ENCODE assay signal across 25 mouse cellular contexts in genomic region chr6:94707254-94707653, GRCm38 (mm10). TPM values are rescaled to one million over a fixed set of nuclear protein-coding genes. Genes with fewer than 3 reads are reported as not detected.
DNase-seq lines count a peak whose midpoint lies in the region; ATAC-seq lines count a peak whose summit lies in the region.
"Had no signal": no experiment of that assay in that cellular context is flagged by ENCODE, and none has a peak within 500 bp of the region (broad histone marks: within the 10 kb centered on the region; RNA-seq: fewer than 3 reads in every experiment).

No protein-coding gene starts in this region.

- H3K4me2 ChIP-seq in limb, embryonic 13.5 days (replicated peaks) = no peak overlapping the region
- H3K4me2 ChIP-seq in embryonic facial prominence, embryonic 14.5 days (ENCODE audit: low read depth, low read length) = no peak overlapping the region; the same call in 1 of the 2 replicates
- no peak overlapping the region for H3K4me2 ChIP-seq in neural tube, embryonic 15.5 days
- H3K4me2 ChIP-seq: embryonic facial prominence, embryonic 12.5 days; forebrain, embryonic 12.5 days had no signal

- peaks cover 17% of the 10 kb centered on the region for H3K4me1 ChIP-seq in limb, embryonic 13.5 days
- peaks cover 16% of the 10 kb centered on the region for H3K4me1 ChIP-seq in limb, embryonic 10.5 days
- H3K4me1 ChIP-seq in embryonic facial prominence, embryonic 14.5 days (ENCODE audit: control insufficient read depth, insufficient read depth, low read length) = peaks cover 4% of the 10 kb centered on the region; the same call in 1 of the 2 replicates
- H3K4me1 ChIP-seq in neural tube, embryonic 15.5 days = 0 out of 2 replicates have a peak, but pooled peaks cover 3% of the 10 kb centered on the region
- H3K4me1 ChIP-seq: forebrain, embryonic 12.5 days had no signal

- ATAC-seq in limb, embryonic 13.5 days (ENCODE audit: low FRiP score, low read depth) = peak; percentile 46; the same call in 1 of the 2 replicates
- ATAC-seq in embryonic facial prominence, embryonic 14.5 days (ENCODE audit: low read depth) = no peak
- no peak for ATAC-seq in neural tube, embryonic 15.5 days (ENCODE audit: low FRiP score)
- ATAC-seq: activated CD4-positive, CD25-positive, alpha-beta regulatory T cell, adult 4 months; forebrain, embryonic 14.5 days; forebrain, embryonic 16.5 days; Patski had no signal

- no peak overlapping the region for H3K27ac ChIP-seq in limb, embryonic 13.5 days
- no peak overlapping the region for H3K27ac ChIP-seq in limb, embryonic 10.5 days
- peak overlapping the region; percentile 9; the same call in 1 of the 2 replicates for H3K27ac ChIP-seq in embryonic facial prominence, embryonic 14.5 days (replicated peaks; ENCODE audit: low read depth, low read length)
- H3K27ac ChIP-seq in neural tube, embryonic 15.5 days (replicated peaks) = no peak overlapping the region
- H3K27ac ChIP-seq: embryonic facial prominence, embryonic 12.5 days; forebrain, embryonic 10.5 days; forebrain, embryonic 12.5 days had no signal

- H3K9ac ChIP-seq in limb, embryonic 13.5 days = no peak overlapping the region
- no peak overlapping the region for H3K9ac ChIP-seq in embryonic facial prominence, embryonic 14.5 days (ENCODE audit: low read depth, low read length)
- H3K9ac ChIP-seq in neural tube, embryonic 15.5 days (replicated peaks) = no peak overlapping the region
- H3K9ac ChIP-seq: embryonic facial prominence, embryonic 12.5 days; forebrain, embryonic 12.5 days had no signal

- no peak for DNase-seq in limb, embryonic 10.5 days (ENCODE audit: low spot score)
- DNase-seq in embryonic facial prominence, embryonic 14.5 days (ENCODE audit: low spot score) = peak; percentile 83
- DNase-seq in forelimb bud, embryonic 11.5 days (ENCODE audit: low read depth, low spot score) = peak; percentile 29
- no peak for DNase-seq in left cerebral cortex, postnatal 36 days (ENCODE audit: low spot score in 2 of 2)
- DNase-seq in adrenal gland, adult 18-20 months (ENCODE audit: low spot score in 2 of 2) = no peak
- DNase-seq: adrenal gland, adult 2 months; adrenal gland, postnatal 10 days; adrenal gland, postnatal 25 days; cerebellum, adult 11 months; cerebellum, adult 18-20 months; cerebellum, adult 8-10 months; cerebellum, adult 9-11 months; cerebellum, postnatal 14 days; cerebellum, postnatal 36 days; embryo, embryonic 11 days had no signal

- WGBS in limb, embryonic 13.5 days = 38% methylated on average over 5 of the region's 5 CpGs
- WGBS in limb, embryonic 10.5 days = 73% methylated on average over 5 of the region's 5 CpGs
- 33% methylated on average over 5 of the region's 5 CpGs for WGBS in embryonic facial prominence, embryonic 14.5 days
- WGBS in neural tube, embryonic 15.5 days = 82% methylated on average over 5 of the region's 5 CpGs

- intact Hi-C loops in left cerebral cortex, postnatal 36 days (cut with DNase I) = no loop called here

- H3K4me3 ChIP-seq in limb, embryonic 13.5 days = no peak overlapping the region
- H3K4me3 ChIP-seq in limb, embryonic 10.5 days = no peak overlapping the region
- no peak overlapping the region for H3K4me3 ChIP-seq in embryonic facial prominence, embryonic 14.5 days (ENCODE audit: low read depth, low read length)
- no peak overlapping the region for H3K4me3 ChIP-seq in neural tube, embryonic 15.5 days (replicated peaks)
- H3K4me3 ChIP-seq: embryonic facial prominence, embryonic 12.5 days; erythroblast, embryonic 14.5 days; forebrain, embryonic 10.5 days; forebrain, embryonic 12.5 days had no signal

- H3K36me3 ChIP-seq in limb, embryonic 13.5 days = no peaks in the 10 kb centered on the region
- no peaks in the 10 kb centered on the region for H3K36me3 ChIP-seq in limb, embryonic 10.5 days
- no peaks in the 10 kb centered on the region for H3K36me3 ChIP-seq in embryonic facial prominence, embryonic 14.5 days (ENCODE audit: control insufficient read depth, insufficient read depth, low read length)
- H3K36me3 ChIP-seq in neural tube, embryonic 15.5 days = no peaks in the 10 kb centered on the region
- H3K36me3 ChIP-seq: embryonic facial prominence, embryonic 12.5 days; forebrain, embryonic 10.5 days; forebrain, embryonic 12.5 days had no signal

- H3K27me3 ChIP-seq in limb, embryonic 13.5 days = peaks cover 5% of the 10 kb centered on the region; the same call in 1 of the 2 replicates
- H3K27me3 ChIP-seq in limb, embryonic 10.5 days (ENCODE audit: low read depth, poor library complexity, severe bottlenecking) = peaks cover 65% of the 10 kb centered on the region
- H3K27me3 ChIP-seq in embryonic facial prominence, embryonic 14.5 days (replicated peaks; ENCODE audit: control insufficient read depth, insufficient read depth, low read length) = no peaks in the 10 kb centered on the region; the same call in 1 of the 2 replicates
- H3K27me3 ChIP-seq in neural tube, embryonic 15.5 days (replicated peaks) = no peaks in the 10 kb centered on the region
- H3K27me3 ChIP-seq: embryonic facial prominence, embryonic 12.5 days; Patski had no signal

- H3K9me3 ChIP-seq in limb, embryonic 13.5 days = no peaks in the 10 kb centered on the region
- no peaks in the 10 kb centered on the region for H3K9me3 ChIP-seq in limb, embryonic 10.5 days (replicated peaks)
- H3K9me3 ChIP-seq in embryonic facial prominence, embryonic 14.5 days (ENCODE audit: control insufficient read depth, low read length) = no peaks in the 10 kb centered on the region
- no peaks in the 10 kb centered on the region for H3K9me3 ChIP-seq in neural tube, embryonic 15.5 days (replicated peaks)
- H3K9me3 ChIP-seq: embryonic facial prominence, embryonic 12.5 days; forebrain, embryonic 10.5 days; forebrain, embryonic 12.5 days had no signal

RNA-seq across cellular contexts. Expression of gene Lrig1, which starts 7.3 kb away (rescaled TPM):
- polyA plus RNA-seq in limb, embryonic 13.5 days (2015; fragmentation: Nextera tagmentation; extraction: Ambion mirVana) = 19.0 and 23.5 TPM in 2 replicates
- 13.7 and 15.7 TPM in 2 replicates for polyA plus RNA-seq in limb, embryonic 10.5 days (2016; fragmentation: Nextera tagmentation; extraction: Ambion mirVana)
- 32.6 and 38.4 TPM in 2 replicates for polyA plus RNA-seq in embryonic facial prominence, embryonic 14.5 days (2014; fragmentation: Nextera tagmentation; extraction: Ambion mirVana)
- total RNA-seq in left cerebral cortex, postnatal 36 days (2021) = 10 to 100 TPM; 27.2 to 27.7 TPM
- 14.5 and 15.0 TPM in 2 replicates for polyA plus RNA-seq in neural tube, embryonic 15.5 days (2015; fragmentation: Nextera tagmentation; extraction: Ambion mirVana)
- 10 to 100 TPM in 1 of 2 experiments, 1 to 10 TPM in 1; 9.6 to 14.1 TPM for total RNA-seq in adrenal gland, adult 18-20 months (2021)

Comparison
In these comparisons a context has a peak if more than half of its experiments do, and no peak if none do; other contexts are left out.
1. DNase-seq: peak in embryonic facial prominence, embryonic 14.5 days (single experiment) and forelimb bud, embryonic 11.5 days (single experiment); none in limb, embryonic 10.5 days (single experiment), left cerebral cortex, postnatal 36 days (0 of 2) and adrenal gland, adult 18-20 months (0 of 2).